Mouse (Mus musculus) midbrain, postnatal 0 days (tissue): ENCODE measurements around the gene Las1l. TPM values are rescaled to one million over a fixed set of nuclear protein-coding genes. Genes with fewer than 3 reads are reported as not detected.
A peak's percentile ranks its signal among the peaks of the same experiment; 100 is the strongest.
"Not testable (repeated sequence)": the region's sequence is repeated elsewhere in the genome, so short reads cannot be mapped to it uniquely, and the experiment has no call there.

ENCODE experiments used
- ATAC-seq: fragments of 200-750 bp; cut with Nextera tagmentation; 2 replicates; pipeline ENCODE4 v1.8.0; 2017; ENCODE audit warnings: moderate number of reproducible peaks, mild to moderate bottlenecking, moderate TSS enrichment, moderate library complexity; ENCODE audit not compliant: low FRiP score
- DNase-seq: peaks from one replicate; pipeline ENCODE4 v3.0.0-alpha.2; 2015; ENCODE audit warnings: low spot score
- H3K27ac ChIP-seq: fragments of 300-500 bp; sonication (generic); 2 replicates; pipeline ENCODE4 v1.5.1; 2014; ENCODE audit warnings: low read depth, mild to moderate bottlenecking, low read length, mixed read lengths
- H3K27me3 ChIP-seq: fragments of 300-500 bp; sonication (generic); 2 replicates; pipeline ENCODE4 v1.6.1; 2014; ENCODE audit warnings: low read length, control low read depth, mixed read lengths; ENCODE audit not compliant: insufficient read depth
- H3K36me3 ChIP-seq: fragments of 300-500 bp; sonication (generic); 2 replicates; pipeline ENCODE4 v1.6.1; 2014; ENCODE audit warnings: low read length, control low read depth, mixed read lengths; ENCODE audit not compliant: insufficient read depth
- H3K4me1 ChIP-seq: fragments of 300-500 bp; sonication (generic); 2 replicates; pipeline ENCODE4 v1.6.1; 2014; ENCODE audit warnings: mild to moderate bottlenecking, control low read depth, antibody characterized with exemption, low read length, mixed read lengths; ENCODE audit not compliant: insufficient read depth
- H3K4me2 ChIP-seq: fragments of 300-500 bp; sonication (generic); 2 replicates; pipeline ENCODE4 v1.6.1; 2014; ENCODE audit warnings: low read depth, mild to moderate bottlenecking, low read length, mixed read lengths; ENCODE audit not compliant: poor library complexity, severe bottlenecking
- H3K4me3 ChIP-seq: fragments of 300-500 bp; sonication (generic); 2 replicates; pipeline ENCODE4 v1.5.1; 2014; ENCODE audit warnings: low read depth, mild to moderate bottlenecking, low read length, moderate library complexity
- H3K9ac ChIP-seq: fragments of 300-500 bp; sonication (generic); replicated peaks from 2 replicates; pipeline ENCODE4 v1.6.1; 2014; ENCODE audit warnings: mild to moderate bottlenecking, low read length, moderate library complexity, mixed read lengths; ENCODE audit not compliant: poor library complexity, severe bottlenecking
- H3K9me3 ChIP-seq: fragments of 300-500 bp; sonication (generic); 2 replicates; pipeline ENCODE4 v1.6.1; 2016; ENCODE audit warnings: low read length, control low read depth
- CTCF ChIP-seq: IDR thresholded peaks from 2 replicates; pipeline ENCODE4 v1.5.1; 2016; ENCODE audit warnings: antibody characterized with exemption, mild to moderate bottlenecking
- WGBS: fragments of 180-500 bp; shearing (Covaris S2); extraction: QIAGEN DNeasy Blood & Tissue Kit; methylation state at CpG from one replicate; pipeline ENCODE4 v1.1.7; 2014; 5-methylcytosine and 5-hydroxymethylcytosine counted together
- polyA plus RNA-seq: library from polyadenylated mRNA; unstranded; fragments of >200 nt; fragmentation: Nextera tagmentation; extraction: Ambion mirVana; gene quantifications from 2 replicates; pipeline ENCODE4 v1.2.1, GENCODE M21; 2015
- total RNA-seq: library from RNA; depleted of rRNA; stranded (reverse); fragments of >200 nt; gene quantifications from 2 replicates; pipeline ENCODE4 v1.2.3, GENCODE M21; 2014

The Las1l gene
- total and polyA plus RNA-seq, 2 experiments from 2014 or later: 41.1 to 81.8 TPM

- DNase-seq (peak; percentile 93), ATAC-seq (peak; percentile 95)
- H3K9me3 ChIP-seq: no peaks in the 10 kb centered on the region
- H3K4me3 ChIP-seq: peak overlapping the region; percentile 38
- no peak for TF ChIP-seq CTCF
- H3K27me3 ChIP-seq: no peaks in the 10 kb centered on the region
- H3K36me3 ChIP-seq: no peaks in the 10 kb centered on the region
- WGBS: 22% methylated on average over 6 of the region's 6 CpGs
- peak overlapping the region; percentile 52 for H3K4me2 ChIP-seq
- peak overlapping the region; percentile 74 for H3K27ac ChIP-seq
- H3K9ac ChIP-seq: peak overlapping the region; percentile 64
- H3K4me1 ChIP-seq: no peaks in the 10 kb centered on the region
Measured at GRCm38 (mm10) chrX:95968594-95968965, 11.8 kb upstream of the Las1l start.

- TF ChIP-seq CTCF: peak; percentile 49
- peak; percentile 87 for ATAC-seq
Measured at GRCm38 (mm10) chrX:95967847-95968593, 11.3 kb upstream of the Las1l start.

GRCm38 (mm10) chrX:95965036-95965435 lies 8.3 kb upstream of the Las1l start:
- H3K9me3 ChIP-seq: no peaks in the 10 kb centered on the region
- no peak for ATAC-seq
- H3K4me3 ChIP-seq: no peak overlapping the region
- H3K4me2 ChIP-seq: no peak overlapping the region
- 82% methylated on average over 6 of the region's 6 CpGs for WGBS
- no peaks in the 10 kb centered on the region for H3K36me3 ChIP-seq
- no peaks in the 10 kb centered on the region for H3K27me3 ChIP-seq
- no peak overlapping the region for H3K9ac ChIP-seq
- no peak for DNase-seq
- no peaks in the 10 kb centered on the region for H3K4me1 ChIP-seq
- no peak overlapping the region for H3K27ac ChIP-seq
- TF ChIP-seq CTCF: no peak

More at GRCm38 (mm10) chrX:95967847-95968593, 11.3 kb upstream of the Las1l start:
- H3K36me3 ChIP-seq: no peaks in the 10 kb centered on the region
- peak overlapping the region; percentile 74 for H3K27ac ChIP-seq
- peak; percentile 89 for DNase-seq
- H3K9me3 ChIP-seq: no peaks in the 10 kb centered on the region
- no peaks in the 10 kb centered on the region for H3K27me3 ChIP-seq
- 22% methylated on average over 25 of the region's 28 CpGs for WGBS
- peak overlapping the region; percentile 64 for H3K9ac ChIP-seq
- no peaks in the 10 kb centered on the region for H3K4me1 ChIP-seq
- peak overlapping the region; percentile 38 for H3K4me3 ChIP-seq
- peak overlapping the region; percentile 52 for H3K4me2 ChIP-seq

- H3K4me2 ChIP-seq: no peak overlapping the region
- ATAC-seq (no peak), DNase-seq (no peak)
- no peak overlapping the region for H3K27ac ChIP-seq
- WGBS: 85% methylated on average over 2 of the region's 2 CpGs
- H3K27me3 ChIP-seq: no peaks in the 10 kb centered on the region
- TF ChIP-seq CTCF: no peak
- no peak overlapping the region for H3K4me3 ChIP-seq
- H3K9me3 ChIP-seq: no peaks in the 10 kb centered on the region
- no peaks in the 10 kb centered on the region for H3K36me3 ChIP-seq
- H3K9ac ChIP-seq: no peak overlapping the region
- H3K4me1 ChIP-seq: no peaks in the 10 kb centered on the region
Measured at GRCm38 (mm10) chrX:95963366-95963765, 6.6 kb upstream of the Las1l start.

GRCm38 (mm10) chrX:95957461-95957860 lies 699 bp upstream of the Las1l start:
- not testable (repeated sequence) for H3K27me3 ChIP-seq, H3K9me3 ChIP-seq, ATAC-seq, H3K27ac ChIP-seq, DNase-seq, H3K9ac ChIP-seq, H3K4me1 ChIP-seq, H3K36me3 ChIP-seq
- WGBS: 38% methylated on average over 11 of the region's 11 CpGs
- H3K4me3 ChIP-seq: peak overlapping the region; percentile 50; the same call in 1 of the 2 replicates
- peak overlapping the region; percentile 40 for H3K4me2 ChIP-seq

GRCm38 (mm10) chrX:95950776-95951175 lies 6.0 kb downstream of the Las1l start:
- Histone ChIP-seq H3K9ac (no peak overlapping the region), H3K4me2 (no peak overlapping the region), H3K9me3 (no peaks in the 10 kb centered on the region), H3K4me1 (no peaks in the 10 kb centered on the region), H3K4me3 (no peak overlapping the region), H3K27me3 (no peaks in the 10 kb centered on the region), H3K27ac (no peak overlapping the region), H3K36me3 (peaks cover 2% of the 10 kb centered on the region; the same call in 1 of the 2 replicates)
- DNase-seq (peak; percentile 51), ATAC-seq (no peak)
- WGBS: 49% methylated on average over 3 of the region's 3 CpGs
- TF ChIP-seq CTCF: peak; percentile 73
